ENCODE assay signal across 23 mouse cellular contexts in genomic region chr12:102870527-102870926, GRCm38 (mm10). TPM values are rescaled to one million over a fixed set of nuclear protein-coding genes. Genes with fewer than 3 reads are reported as not detected.
"Had no signal": no experiment of that assay in that cellular context is flagged by ENCODE, and none has a peak within 500 bp of the region (broad histone marks: within the 10 kb centered on the region; RNA-seq: fewer than 3 reads in every experiment).

No protein-coding gene starts in this region.

- H3K27me3 ChIP-seq: neural tube, embryonic 15.5 days; stomach, embryonic 15.5 days had no signal

- H3K4me3 ChIP-seq: neural tube, embryonic 15.5 days; stomach, embryonic 15.5 days had no signal

- H3K36me3 ChIP-seq: neural tube, embryonic 15.5 days; stomach, embryonic 15.5 days had no signal

- H3K9me3 ChIP-seq: neural tube, embryonic 15.5 days; stomach, embryonic 15.5 days had no signal

- H3K9ac ChIP-seq: neural tube, embryonic 15.5 days; stomach, embryonic 15.5 days had no signal

- H3K27ac ChIP-seq: neural tube, embryonic 15.5 days; stomach, embryonic 15.5 days; stomach, postnatal 0 days had no signal

- DNase-seq: retina, postnatal 1 day; right cerebral cortex, adult 18-20 months; right cerebral cortex, postnatal 14 days; right cerebral cortex, postnatal 25 days; right cerebral cortex, postnatal 4 days; spleen, adult 18-20 months; thymus, adult 18-20 months; thymus, adult 2 months; thymus, postnatal 14 days; thymus, postnatal 25 days; thymus, postnatal 36 days; thymus, postnatal 4 days had no signal

- H3K4me1 ChIP-seq: stomach, embryonic 15.5 days had no signal

RNA-seq across cellular contexts. Expression of gene Cox8c, which starts 28.6 kb away (rescaled TPM):
- total RNA-seq: neutrophil, adult 5-6 weeks had no signal
- polyA plus RNA-seq: neural tube, embryonic 14.5 days; neural tube, embryonic 15.5 days; small intestine, adult 2 months; spleen, adult 2 months; stomach, embryonic 14.5 days; stomach, embryonic 15.5 days; stomach, embryonic 16.5 days; stomach, postnatal 0 days; thymus, adult 2 months; thymus, postnatal 0 days; urinary bladder, adult 2 months had no signal
